Mouse (Mus musculus) frontal cortex, postnatal 25 days (tissue): ENCODE data around the gene Crmp1.

ENCODE experiments used
- DNase-seq, 2 experiments: peaks; one replicate each; pipeline ENCODE4 v3.0.0; 2022; ENCODE audit warnings: low spot score in 2 of 2

Gene Crmp1

DNA sequence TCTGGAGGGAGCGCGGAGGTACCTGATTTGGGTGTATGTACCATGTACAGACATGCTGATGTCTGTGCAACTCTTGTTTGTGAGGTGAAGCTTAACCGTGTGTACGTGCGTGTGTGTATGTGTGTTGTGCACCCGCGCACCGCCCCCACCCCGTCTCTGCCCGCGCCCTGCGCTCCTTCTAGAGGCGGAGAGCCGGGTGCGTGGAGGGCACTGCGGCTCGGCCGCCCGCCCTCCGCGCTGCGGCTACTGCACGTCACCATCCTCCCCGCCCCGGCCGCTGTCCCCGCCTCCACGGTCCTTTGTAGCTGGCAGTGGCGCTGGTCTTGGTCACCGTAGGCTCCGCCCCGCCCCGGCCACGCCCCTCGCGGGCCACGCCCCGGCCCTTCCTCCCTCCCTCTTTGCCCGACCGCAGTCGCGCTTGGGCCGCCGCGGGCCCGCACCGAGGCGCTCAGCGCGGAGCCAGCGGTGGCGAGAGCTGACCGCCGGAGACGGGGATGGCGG is at the start of gene Crmp1:
Gene Crmp1 (plus strand): TSS at position 290 of the 501 bp plus-strand sequence.
- peak; percentile 68 to 71 for DNase-seq

GRCm38 (mm10) chr5:37196196-37196595 is 45.5 kb upstream of the Crmp1 start:
- no peak for DNase-seq

DNA sequence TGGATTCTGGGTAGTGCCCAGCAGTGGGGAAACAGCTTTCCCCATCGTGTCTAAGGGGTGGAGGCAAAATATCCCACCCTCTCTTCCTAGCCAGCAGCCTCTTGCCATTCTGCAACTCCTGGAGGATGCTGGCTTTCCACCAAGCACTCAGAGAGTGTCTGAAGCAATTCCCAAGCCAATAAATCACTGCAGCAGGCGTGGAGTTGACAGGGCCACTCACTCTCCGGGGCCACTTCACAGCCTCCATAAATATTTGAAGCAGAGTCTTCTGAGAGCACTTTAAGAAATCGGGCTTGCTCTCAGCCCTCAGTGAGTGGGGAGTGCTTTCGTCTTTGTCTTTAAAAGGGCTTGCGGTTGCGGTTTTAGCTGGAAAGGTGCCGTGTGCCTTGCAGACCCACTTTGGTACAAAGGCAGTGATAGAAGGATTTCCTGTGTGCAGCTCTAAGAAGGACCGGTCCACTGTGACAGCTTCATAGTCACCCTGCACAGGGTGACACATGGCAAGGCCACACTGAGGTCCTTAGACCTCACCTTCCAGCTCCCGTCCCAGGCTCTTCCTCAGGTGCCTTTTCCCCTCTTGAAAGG is 45.0 kb upstream of the Crmp1 start:
- no peak for DNase-seq

GRCm38 (mm10) chr5:37197423-37197822 is 44.3 kb upstream of the Crmp1 start:
- no peak for DNase-seq

GRCm38 (mm10) chr5:37198011-37198688 is 43.6 kb upstream of the Crmp1 start:
- DNase-seq: no peak

GRCm38 (mm10) chr5:37202285-37202684 is 39.5 kb upstream of the Crmp1 start:
- DNase-seq: no peak

GRCm38 (mm10) chr5:37204886-37205285 is 36.9 kb upstream of the Crmp1 start:
- no peak for DNase-seq

DNA sequence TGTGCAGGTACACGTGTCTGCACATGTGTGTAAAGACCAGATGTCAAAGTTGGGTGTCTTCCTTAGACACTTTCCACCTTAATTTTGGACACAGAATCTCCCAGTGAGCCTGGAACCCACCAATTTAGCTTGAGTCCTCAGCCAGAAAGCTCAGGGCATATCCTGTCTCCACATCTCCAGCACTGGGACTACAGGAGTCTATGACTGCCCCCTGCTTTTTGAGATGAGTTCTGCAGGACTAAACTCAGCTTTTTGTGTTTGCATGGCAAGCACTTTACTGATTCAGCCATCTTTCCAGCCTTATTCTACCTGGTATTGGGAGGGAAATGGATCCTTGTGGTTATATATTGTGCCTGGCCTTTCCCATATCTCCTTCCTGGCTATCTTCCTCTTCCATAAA is 36.3 kb upstream of the Crmp1 start:
- DNase-seq: no peak

DNA sequence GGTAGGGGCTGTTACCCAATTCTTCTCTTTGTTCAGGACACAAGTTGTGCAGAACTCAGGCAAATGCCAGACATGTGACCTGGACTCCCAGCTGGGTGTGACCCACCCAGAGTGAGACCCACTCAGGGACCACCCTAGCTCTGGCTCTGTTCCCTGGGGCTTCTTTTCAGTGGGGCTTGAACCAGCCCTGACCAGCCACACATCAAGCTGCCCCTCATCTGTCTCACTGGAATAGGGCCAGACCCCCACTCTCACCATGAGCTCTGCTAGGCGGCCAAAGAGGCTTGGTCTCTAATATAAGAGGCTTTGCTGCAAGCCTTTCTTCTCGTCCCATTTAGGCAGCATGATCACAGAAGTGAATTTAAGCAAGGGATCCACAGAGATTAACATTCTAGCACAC is 35.4 kb upstream of the Crmp1 start:
- no peak for DNase-seq

DNA sequence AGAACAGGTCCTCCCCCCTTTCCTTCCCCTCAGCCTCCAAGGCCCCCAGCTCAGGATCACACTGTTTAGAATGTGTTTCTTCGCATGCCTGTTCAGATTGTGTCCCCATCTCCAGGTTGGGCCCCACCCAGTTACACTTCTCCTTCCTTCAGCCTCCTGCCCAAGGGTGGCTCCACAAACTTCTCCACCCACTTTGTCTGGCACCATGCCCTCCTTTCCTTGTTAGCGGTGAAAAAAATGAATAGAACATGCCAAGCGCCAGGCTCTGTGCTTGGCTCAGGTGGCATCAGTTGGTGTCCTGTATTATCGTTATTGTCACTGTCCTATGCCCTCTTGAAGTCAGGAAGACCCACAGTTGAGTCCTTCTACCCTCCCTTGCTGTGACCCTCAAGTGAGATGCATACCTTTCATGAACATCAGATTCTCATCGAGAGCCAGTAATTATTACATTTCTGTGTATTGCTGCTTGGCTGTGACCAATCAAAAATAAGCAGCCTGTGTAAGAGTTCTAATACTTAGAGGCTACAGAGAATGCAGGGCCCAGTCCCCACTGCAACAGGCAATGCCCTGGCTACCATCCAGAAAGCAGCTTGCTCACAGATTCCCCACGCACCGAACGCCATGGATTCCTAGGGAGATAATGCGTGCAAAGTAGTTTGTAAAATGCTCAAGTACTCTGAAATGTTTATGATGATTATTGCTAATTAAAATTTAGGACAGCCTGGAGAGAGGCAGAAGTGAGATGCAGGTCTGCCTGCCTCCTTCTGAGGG is 28.6 kb upstream of the Crmp1 start:
- DNase-seq: no peak

DNA sequence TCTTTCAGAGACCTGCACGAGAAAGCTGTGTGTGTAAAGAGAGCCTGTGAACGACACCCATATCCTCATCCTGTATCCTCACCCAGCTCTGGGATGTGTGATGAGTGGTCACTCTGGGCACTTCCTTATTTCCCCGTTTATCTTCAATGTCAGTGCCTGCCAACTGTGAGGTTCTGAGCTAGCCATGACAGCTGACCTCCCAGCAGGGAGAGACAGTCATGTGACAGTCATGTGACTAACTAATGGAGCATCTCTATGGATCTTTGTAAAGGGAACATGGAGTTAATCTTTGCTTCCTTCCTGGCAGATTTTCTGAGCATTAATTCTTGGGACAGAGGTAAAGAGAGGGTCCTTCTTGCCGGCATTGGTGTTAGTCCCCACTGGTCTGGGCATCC is 28.0 kb upstream of the Crmp1 start:
- DNase-seq: no peak

DNA sequence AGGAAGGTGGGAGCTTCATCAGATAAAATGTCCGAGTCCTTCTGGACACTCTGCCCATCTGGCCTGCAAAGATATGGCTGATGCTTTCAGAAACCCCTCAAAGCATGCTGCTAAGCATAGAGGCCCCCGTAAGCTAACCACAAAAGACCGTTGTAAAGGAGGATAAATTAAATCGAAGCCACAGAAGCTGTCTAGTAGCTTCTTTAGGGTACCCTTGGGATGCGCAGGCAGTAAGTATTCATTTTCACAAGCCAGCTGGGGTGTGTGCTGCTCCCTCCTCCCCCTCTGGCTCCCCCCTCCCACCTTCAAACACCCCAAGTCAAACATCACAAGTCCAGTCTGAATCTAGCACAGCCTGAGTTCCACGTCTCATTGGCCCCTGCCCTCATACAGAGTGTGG is 27.1 kb upstream of the Crmp1 start:
- DNase-seq: no peak

DNA sequence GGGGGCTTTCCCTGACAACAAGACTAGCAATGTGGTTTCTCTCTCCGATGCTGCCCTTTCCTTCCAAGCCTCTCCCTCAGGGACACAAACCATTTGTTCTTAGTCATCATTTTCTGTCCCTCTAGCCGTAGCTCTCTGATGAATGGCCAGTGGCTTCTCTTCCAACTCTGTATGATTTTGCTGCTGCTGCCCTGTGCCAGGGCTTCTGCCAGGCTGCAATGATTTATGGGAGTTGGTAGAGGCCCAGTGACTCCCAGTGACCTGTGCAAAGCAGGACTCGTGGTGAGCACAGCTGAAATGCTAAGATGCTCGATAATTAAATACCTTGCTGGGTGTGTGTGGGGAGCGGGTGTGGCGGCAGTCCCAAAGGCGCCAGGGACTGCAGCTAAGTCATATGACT is 26.5 kb upstream of the Crmp1 start:
- no peak for DNase-seq

DNA sequence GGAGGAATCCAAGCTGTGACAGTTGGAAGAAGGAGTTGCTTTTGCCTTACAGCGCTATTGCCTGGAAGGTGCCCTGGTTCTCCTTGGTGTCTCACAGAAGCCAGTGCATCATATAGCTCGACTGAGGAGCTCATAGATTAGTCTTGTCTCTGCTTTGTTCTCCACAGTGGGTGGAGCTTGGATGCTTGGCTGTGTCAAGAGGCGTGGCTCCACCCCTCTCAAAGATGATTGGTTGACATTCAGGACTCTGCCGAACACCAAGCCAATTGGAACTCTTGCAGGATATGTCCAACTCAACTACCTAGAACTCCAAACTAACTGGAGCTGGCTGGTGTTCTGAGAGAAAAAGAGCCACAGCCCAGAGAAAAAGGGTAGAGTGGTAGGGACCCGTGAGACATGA is 22.1 kb upstream of the Crmp1 start:
- DNase-seq: no peak

DNA sequence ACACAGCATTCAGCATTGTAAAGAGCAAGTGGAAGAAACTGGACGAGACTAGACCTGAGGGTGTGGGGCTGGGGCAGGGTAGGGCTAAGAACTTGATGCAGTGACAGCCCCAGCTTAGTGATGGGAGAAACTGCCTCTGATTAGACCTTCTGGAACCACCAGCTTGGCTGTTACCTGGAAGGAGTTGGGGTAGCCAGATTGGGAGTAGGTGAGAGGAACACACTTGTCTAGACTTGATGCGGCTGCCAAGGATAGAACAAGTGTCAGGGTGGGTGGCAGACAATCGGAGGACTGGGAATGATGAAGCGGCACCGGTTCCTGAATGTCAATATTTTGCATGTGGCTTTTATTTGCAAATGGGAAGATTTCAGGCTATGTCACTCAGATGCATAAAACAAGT is 21.2 kb upstream of the Crmp1 start:
- no peak for DNase-seq

GRCm38 (mm10) chr5:37221563-37221962 is 20.2 kb upstream of the Crmp1 start:
- DNase-seq: no peak

- DNase-seq: no peak
Observed at GRCm38 (mm10) chr5:37222316-37222715, 19.4 kb upstream of the Crmp1 start.

GRCm38 (mm10) chr5:37225708-37226107 is 16.0 kb upstream of the Crmp1 start:
- DNase-seq: no peak

DNA sequence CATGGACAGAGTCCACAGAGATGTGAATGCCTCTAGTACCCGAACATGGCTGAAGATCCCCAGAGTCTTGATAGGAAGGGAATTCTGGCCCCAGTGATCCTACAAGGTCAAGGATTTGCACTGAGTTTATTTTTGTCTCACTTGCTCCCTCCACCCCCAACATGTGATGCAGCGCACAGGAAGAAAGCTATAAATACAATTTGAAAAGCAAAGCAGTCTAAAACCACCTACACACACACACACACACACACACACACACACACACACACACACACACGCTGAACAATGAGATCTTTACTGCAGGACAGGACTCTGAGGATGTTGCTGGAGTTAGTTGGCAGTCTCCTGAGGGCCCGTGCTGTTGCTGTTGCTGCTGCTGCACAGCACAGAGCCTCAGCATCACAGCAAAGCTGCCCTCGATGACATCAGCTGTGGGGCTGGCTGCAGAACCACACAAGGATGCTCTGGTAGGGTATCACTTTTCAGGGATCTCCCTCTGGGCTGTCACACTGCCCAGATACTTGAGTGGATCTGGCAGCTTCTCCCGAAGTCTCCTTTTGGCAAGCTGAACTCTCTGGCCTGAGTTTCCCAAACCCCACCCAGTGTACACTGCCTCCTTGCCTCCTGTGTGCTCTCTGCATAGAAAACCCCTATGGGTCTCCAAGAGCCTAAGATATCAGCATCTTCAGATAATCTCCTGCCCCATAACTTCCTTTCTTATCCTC is 13.6 kb upstream of the Crmp1 start:
- no peak for DNase-seq

DNA sequence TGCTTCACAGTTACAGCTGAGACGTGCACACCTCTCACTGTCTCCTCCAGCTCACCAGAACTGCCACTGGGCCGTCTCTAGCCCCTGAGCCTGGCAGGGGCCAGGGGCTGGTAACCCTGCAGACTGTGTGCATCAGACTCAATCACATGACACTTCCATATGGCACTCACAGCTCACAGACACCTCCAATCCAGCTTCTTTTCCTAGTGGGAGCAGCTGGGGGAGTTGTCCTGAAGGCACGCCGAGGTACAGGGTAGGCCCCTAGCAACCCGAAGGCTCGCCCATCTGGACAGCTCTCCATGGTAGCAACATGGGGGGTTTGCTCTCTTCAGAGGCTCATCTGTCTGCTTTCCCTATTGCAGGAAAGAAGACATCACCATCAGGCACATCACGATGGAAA is 12.8 kb upstream of the Crmp1 start:
- DNase-seq: no peak

GRCm38 (mm10) chr5:37233010-37233557 is 8.7 kb upstream of the Crmp1 start:
- no peak for DNase-seq

DNA sequence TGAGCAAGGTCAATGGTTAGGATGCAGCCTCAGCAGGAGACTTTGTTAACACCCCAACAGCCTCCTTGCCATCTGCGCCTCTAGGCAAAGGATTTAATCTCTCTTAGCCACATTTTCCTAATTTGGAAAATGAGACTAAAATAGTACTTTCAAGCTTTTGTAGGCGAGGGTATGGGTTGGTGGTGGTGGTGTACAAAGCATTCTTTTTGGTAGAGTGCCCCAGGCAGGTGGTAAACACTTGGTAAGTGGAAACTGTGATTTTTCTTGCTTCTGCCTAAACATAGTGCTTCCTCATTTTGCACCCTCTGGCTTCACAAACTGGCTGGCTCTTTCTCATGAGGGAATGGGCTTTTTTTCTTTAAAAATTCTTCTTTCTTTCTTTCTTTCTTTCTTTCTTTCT is 3.1 kb upstream of the Crmp1 start:
- DNase-seq: no peak
